Mouse (Mus musculus): ENCODE results near the gene Aldh4a1. TPM values are rescaled to one million over a fixed set of nuclear protein-coding genes. Genes with fewer than 3 reads are reported as not detected.

The Aldh4a1 gene
- polyA plus RNA-seq, 1 experiment from 2014 or later, result 15.4 TPM

DNA sequence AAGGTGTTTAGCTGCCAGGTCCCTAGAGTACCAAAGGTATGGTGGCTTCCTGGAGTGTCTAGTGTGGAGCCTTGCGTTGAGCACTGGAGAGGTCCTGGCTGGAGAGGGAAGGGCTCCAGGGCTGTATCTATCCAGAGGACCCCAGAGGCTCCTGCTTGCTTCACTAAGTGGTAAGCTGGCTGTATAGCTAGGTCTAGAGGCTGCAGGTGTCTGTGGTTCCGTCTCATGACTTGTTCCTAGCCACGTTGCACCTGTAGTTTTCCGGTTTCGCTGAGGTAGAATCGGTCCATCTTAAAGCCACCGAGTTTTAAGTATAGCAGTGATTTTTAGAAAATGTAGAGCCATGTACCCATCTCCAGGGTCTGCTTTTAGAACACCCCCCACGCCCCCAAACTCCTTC is 44.3 kb upstream of the Aldh4a1 start:
- ATAC-seq (ENCODE audit: insufficient number of reproducible peaks, low FRiP score, low TSS enrichment, low read depth), result no peak
- no peak overlapping the region for H3K4me2 ChIP-seq (ENCODE audit: low read depth, severe bottlenecking)
- no peaks in the 10 kb centered on the region for H3K36me3 ChIP-seq (ENCODE audit: control insufficient read depth, insufficient read depth, low read length)
- H3K27me3 ChIP-seq (ENCODE audit: control insufficient read depth, insufficient read depth, low read length), result no peaks in the 10 kb centered on the region
- no peak overlapping the region for H3K4me3 ChIP-seq (ENCODE audit: low read depth, low read length)
- no peak overlapping the region for H3K27ac ChIP-seq (replicated peaks; ENCODE audit: low read depth, low read length)
- 91% methylated on average over 8 of the region's 8 CpGs for WGBS
- H3K9ac ChIP-seq (ENCODE audit: low read length), result no peak overlapping the region
- no peaks in the 10 kb centered on the region for H3K9me3 ChIP-seq (ENCODE audit: control insufficient read depth, low read length)
- H3K4me1 ChIP-seq (ENCODE audit: control insufficient read depth, insufficient read depth, low read length), result peaks cover 62% of the 10 kb centered on the region
- DNase-seq (ENCODE audit: low spot score), result no peak

DNA sequence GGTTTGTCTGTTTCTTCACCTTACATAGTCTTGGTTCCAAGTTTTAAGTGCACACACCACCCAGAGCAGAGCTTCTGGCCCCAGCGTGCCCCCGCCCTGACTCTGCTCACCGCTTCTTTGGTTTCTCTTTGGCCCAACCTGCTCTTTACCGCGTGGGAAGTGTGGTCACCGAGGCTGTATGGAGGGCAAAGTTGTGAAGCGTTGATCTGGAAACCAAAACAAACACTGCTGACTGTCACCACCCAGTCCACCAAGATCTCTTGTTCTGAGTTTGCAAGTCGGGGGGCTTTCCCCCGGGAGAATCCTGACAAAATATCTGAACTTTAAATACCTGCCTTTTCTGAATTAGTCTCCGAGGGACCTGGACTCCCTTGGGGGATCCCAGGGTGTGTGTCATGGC is 43.7 kb upstream of the Aldh4a1 start:
- ATAC-seq (ENCODE audit: insufficient number of reproducible peaks, low FRiP score, low TSS enrichment, low read depth) (no peak), DNase-seq (ENCODE audit: low spot score) (no peak)
- Histone ChIP-seq H3K27ac (replicated peaks; ENCODE audit: low read depth, low read length) (no peak overlapping the region), H3K9ac (ENCODE audit: low read length) (0 out of 2 replicates have a peak overlapping the region, but pooled peaks have one; percentile 5), H3K4me1 (ENCODE audit: control insufficient read depth, insufficient read depth, low read length) (peaks cover 59% of the 10 kb centered on the region), H3K4me3 (ENCODE audit: low read depth, low read length) (no peak overlapping the region), H3K27me3 (ENCODE audit: control insufficient read depth, insufficient read depth, low read length) (no peaks in the 10 kb centered on the region), H3K9me3 (ENCODE audit: control insufficient read depth, low read length) (no peaks in the 10 kb centered on the region), H3K36me3 (ENCODE audit: control insufficient read depth, insufficient read depth, low read length) (no peaks in the 10 kb centered on the region), H3K4me2 (ENCODE audit: low read depth, severe bottlenecking) (no peak overlapping the region)
- WGBS, result 68% methylated on average over 10 of the region's 10 CpGs

DNA sequence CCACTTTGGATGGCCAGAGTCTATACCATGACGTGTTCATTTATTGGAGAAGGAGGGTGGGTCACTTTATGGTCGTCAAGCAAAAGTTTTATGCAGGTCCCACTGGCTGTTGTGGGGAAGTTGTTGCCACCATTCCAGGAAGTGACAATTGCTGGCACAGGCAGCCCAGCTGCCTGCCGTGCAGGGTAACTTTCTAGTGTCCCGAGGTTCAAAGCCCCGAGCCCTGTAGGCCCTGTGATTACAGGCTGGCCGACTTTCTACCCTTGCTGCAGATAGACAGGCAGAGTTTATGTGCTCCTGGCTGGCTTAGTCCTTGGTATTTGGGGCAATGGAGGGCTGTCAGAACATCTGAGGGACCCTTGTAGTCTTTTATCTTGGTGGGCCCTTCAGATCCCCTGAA is 43.2 kb upstream of the Aldh4a1 start:
- Histone ChIP-seq H3K4me1 (ENCODE audit: control insufficient read depth, insufficient read depth, low read length) (peaks cover 58% of the 10 kb centered on the region), H3K9me3 (ENCODE audit: control insufficient read depth, low read length) (no peaks in the 10 kb centered on the region), H3K9ac (ENCODE audit: low read length) (no peak overlapping the region), H3K4me2 (ENCODE audit: low read depth, severe bottlenecking) (no peak overlapping the region), H3K4me3 (ENCODE audit: low read depth, low read length) (no peak overlapping the region), H3K27ac (replicated peaks; ENCODE audit: low read depth, low read length) (0 out of 2 replicates have a peak overlapping the region, but pooled peaks have one; percentile 76), H3K36me3 (ENCODE audit: control insufficient read depth, insufficient read depth, low read length) (no peaks in the 10 kb centered on the region), H3K27me3 (ENCODE audit: control insufficient read depth, insufficient read depth, low read length) (no peaks in the 10 kb centered on the region)
- DNase-seq (ENCODE audit: low spot score) (no peak), ATAC-seq (ENCODE audit: insufficient number of reproducible peaks, low FRiP score, low TSS enrichment, low read depth) (no peak)
- 34% methylated on average over 6 of the region's 6 CpGs for WGBS

DNA sequence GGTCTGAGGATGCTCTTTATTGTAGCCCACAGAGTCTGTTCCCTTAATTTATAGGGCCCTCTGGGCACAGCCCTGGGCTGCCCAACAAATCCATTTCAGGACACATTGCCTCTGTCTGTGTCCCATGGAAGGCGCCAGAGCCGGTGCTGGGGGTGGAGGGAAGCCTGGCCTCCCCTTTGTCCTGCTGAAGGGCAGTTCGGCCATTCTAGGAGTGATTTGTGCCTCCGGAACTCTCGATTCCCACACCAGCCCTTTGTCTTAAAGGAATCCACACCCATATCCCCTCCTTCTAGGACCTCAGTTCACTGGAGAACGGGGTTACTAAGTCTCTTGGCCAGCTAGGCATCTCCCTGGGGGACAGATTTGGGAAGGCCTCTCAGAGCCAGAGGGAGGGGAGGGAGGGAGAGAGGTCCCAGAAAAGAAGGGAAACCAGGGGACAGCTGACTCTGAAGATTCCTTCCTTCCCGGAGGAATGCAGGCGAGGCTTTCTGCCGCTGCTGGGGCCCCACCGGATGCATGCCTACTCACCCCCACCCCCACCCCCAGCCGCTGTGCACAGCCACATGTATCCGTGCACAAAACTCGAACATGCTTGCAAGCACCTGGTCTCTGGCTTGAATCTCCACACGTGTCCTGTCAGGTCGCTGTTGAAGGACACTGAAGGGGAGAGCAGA is 41.9 kb upstream of the Aldh4a1 start:
- Histone ChIP-seq H3K9me3 (ENCODE audit: control insufficient read depth, low read length) (no peaks in the 10 kb centered on the region), H3K4me3 (ENCODE audit: low read depth, low read length) (peak overlapping the region; percentile 14; the same call in 1 of the 2 replicates), H3K4me1 (ENCODE audit: control insufficient read depth, insufficient read depth, low read length) (peaks cover 59% of the 10 kb centered on the region), H3K36me3 (ENCODE audit: control insufficient read depth, insufficient read depth, low read length) (no peaks in the 10 kb centered on the region), H3K27me3 (ENCODE audit: control insufficient read depth, insufficient read depth, low read length) (no peaks in the 10 kb centered on the region), H3K4me2 (ENCODE audit: low read depth, severe bottlenecking) (peak overlapping the region; percentile 18), H3K9ac (ENCODE audit: low read length) (peak overlapping the region; percentile 51), H3K27ac (replicated peaks; ENCODE audit: low read depth, low read length) (peak overlapping the region; percentile 76)
- ATAC-seq (ENCODE audit: insufficient number of reproducible peaks, low FRiP score, low TSS enrichment, low read depth) (no peak), DNase-seq (ENCODE audit: low spot score) (peak; percentile 73)
- 4% methylated on average over 15 of the region's 15 CpGs for WGBS

DNA sequence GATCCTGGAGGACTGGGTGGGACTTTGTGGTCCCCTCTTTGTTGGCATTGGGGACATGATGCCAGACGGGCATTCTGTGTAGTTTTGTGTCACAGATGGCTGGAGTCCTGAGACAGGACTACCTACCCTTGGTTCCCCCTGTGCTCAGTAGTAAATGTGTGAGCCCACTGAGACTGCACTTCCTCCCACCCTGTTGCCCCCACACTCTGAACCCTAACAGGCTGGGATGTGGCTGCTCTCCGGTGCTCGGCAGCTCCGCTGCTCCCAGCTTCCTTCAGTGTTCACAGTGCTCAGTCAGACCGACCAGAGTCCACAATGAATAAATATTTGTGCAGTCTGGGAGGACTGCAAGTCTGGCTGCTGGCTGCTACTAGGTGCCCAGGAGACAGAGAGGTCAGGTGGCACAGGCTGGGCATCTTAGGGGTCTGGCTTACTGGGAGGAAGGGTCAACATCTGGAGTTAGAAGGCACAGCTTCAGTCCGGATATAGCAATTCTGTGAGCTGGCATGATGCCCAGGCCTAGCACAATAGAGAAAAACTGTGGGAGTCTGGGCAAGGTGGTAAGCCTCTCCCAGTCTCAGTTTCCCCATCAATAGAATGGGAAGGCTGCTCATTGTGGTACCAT is 41.1 kb upstream of the Aldh4a1 start:
- ATAC-seq (ENCODE audit: insufficient number of reproducible peaks, low FRiP score, low TSS enrichment, low read depth) (no peak), DNase-seq (ENCODE audit: low spot score) (no peak)
- H3K4me1 ChIP-seq (ENCODE audit: control insufficient read depth, insufficient read depth, low read length), result peaks cover 51% of the 10 kb centered on the region
- no peaks in the 10 kb centered on the region for H3K27me3 ChIP-seq (ENCODE audit: control insufficient read depth, insufficient read depth, low read length)
- peak overlapping the region; percentile 51 for H3K9ac ChIP-seq (ENCODE audit: low read length)
- peak overlapping the region; percentile 18 for H3K4me2 ChIP-seq (ENCODE audit: low read depth, severe bottlenecking)
- H3K4me3 ChIP-seq (ENCODE audit: low read depth, low read length), result no peak overlapping the region
- peak overlapping the region; percentile 76 for H3K27ac ChIP-seq (replicated peaks; ENCODE audit: low read depth, low read length)
- no peaks in the 10 kb centered on the region for H3K9me3 ChIP-seq (ENCODE audit: control insufficient read depth, low read length)
- 54% methylated on average over 6 of the region's 6 CpGs for WGBS
- no peaks in the 10 kb centered on the region for H3K36me3 ChIP-seq (ENCODE audit: control insufficient read depth, insufficient read depth, low read length)

DNA sequence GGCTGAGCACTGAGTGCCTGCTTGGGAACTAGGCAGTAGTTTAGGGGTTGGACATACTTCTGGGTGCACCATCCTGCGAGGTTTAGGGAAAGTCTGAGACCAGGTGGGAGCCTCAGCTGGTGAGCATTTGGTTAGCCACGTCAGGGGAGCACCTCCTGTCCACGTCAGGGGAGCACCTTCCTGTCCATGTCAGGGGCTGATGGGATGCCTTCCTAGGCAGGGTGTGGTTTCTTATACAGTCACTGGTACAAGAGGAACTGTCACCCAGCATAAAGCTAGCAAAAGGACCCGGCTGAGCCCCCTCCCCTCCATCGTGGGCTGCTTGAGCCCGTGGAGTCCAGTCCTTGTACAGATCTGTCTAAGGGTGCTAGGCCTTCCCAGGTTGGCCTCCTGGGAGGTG is 40.3 kb upstream of the Aldh4a1 start:
- Histone ChIP-seq H3K4me3 (ENCODE audit: low read depth, low read length) (no peak overlapping the region), H3K9me3 (ENCODE audit: control insufficient read depth, low read length) (no peaks in the 10 kb centered on the region), H3K9ac (ENCODE audit: low read length) (peak overlapping the region; percentile 40; the same call in 1 of the 2 replicates), H3K4me1 (ENCODE audit: control insufficient read depth, insufficient read depth, low read length) (peaks cover 47% of the 10 kb centered on the region), H3K36me3 (ENCODE audit: control insufficient read depth, insufficient read depth, low read length) (no peaks in the 10 kb centered on the region), H3K27me3 (ENCODE audit: control insufficient read depth, insufficient read depth, low read length) (no peaks in the 10 kb centered on the region), H3K4me2 (ENCODE audit: low read depth, severe bottlenecking) (no peak overlapping the region), H3K27ac (replicated peaks; ENCODE audit: low read depth, low read length) (no peak overlapping the region)
- ATAC-seq (ENCODE audit: insufficient number of reproducible peaks, low FRiP score, low TSS enrichment, low read depth) (no peak), DNase-seq (ENCODE audit: low spot score) (no peak)
- WGBS, result 83% methylated on average over 6 of the region's 6 CpGs

DNA sequence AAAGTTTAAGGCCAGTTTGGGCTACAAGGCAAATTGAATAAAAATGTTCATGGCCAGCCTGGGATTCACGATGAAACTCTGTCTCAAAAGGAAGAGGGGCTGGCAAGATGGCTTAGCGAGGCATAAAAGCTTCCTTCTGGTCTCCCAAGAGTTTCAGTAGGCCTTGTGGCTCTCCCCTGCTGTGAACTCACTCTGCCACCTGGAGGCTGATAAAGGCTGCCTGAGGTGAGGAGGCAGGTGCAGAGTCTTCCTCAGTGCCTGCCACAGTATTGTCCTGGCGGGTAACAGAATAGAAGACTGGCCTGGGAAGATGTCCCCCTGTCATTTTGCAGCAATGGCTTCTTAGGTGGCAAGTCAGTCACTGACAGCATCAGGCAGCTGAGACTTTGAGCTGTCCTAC is 39.8 kb upstream of the Aldh4a1 start:
- DNase-seq (ENCODE audit: low spot score) (no peak), ATAC-seq (ENCODE audit: insufficient number of reproducible peaks, low FRiP score, low TSS enrichment, low read depth) (no peak)
- H3K27me3 ChIP-seq (ENCODE audit: control insufficient read depth, insufficient read depth, low read length), result no peaks in the 10 kb centered on the region
- H3K27ac ChIP-seq (replicated peaks; ENCODE audit: low read depth, low read length), result no peak overlapping the region
- peaks cover 53% of the 10 kb centered on the region for H3K4me1 ChIP-seq (ENCODE audit: control insufficient read depth, insufficient read depth, low read length)
- 56% methylated on average over 3 of the region's 3 CpGs for WGBS
- no peak overlapping the region for H3K4me2 ChIP-seq (ENCODE audit: low read depth, severe bottlenecking)
- no peak overlapping the region for H3K9ac ChIP-seq (ENCODE audit: low read length)
- H3K36me3 ChIP-seq (ENCODE audit: control insufficient read depth, insufficient read depth, low read length), result no peaks in the 10 kb centered on the region
- no peak overlapping the region for H3K4me3 ChIP-seq (ENCODE audit: low read depth, low read length)
- H3K9me3 ChIP-seq (ENCODE audit: control insufficient read depth, low read length), result no peaks in the 10 kb centered on the region

DNA sequence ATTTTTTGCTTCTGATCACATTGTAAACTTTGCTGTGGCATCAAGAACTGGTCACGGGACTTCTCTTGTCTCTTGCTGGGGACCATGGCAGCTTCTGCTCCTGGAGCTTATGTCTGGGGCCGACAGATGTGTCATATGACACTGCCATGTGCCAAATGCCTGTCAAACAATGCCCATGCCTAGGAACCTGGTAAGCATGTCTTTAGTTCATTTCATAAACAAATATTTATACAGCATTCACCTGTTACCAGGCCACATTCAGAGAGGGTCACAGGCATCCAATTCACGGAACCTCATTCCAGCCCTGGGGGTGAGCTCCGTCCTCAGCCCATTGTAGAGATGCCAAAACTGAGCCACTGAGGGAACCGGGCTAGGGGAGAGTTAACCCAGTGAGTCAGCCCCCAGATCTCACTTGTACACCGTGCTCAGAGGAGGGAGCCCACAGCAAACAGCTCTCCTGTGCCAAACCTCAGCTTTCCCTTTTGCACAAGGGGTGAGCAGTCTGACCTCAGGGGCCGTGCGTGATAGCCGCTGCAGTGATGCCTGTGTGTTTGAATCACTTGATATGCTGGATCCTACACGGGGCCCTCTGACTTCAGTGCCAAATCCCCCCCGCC is 38.9 kb upstream of the Aldh4a1 start:
- no peak overlapping the region for H3K4me2 ChIP-seq (ENCODE audit: low read depth, severe bottlenecking)
- ATAC-seq (ENCODE audit: insufficient number of reproducible peaks, low FRiP score, low TSS enrichment, low read depth), result no peak
- 81% methylated on average over 11 of the region's 11 CpGs for WGBS
- no peak overlapping the region for H3K4me3 ChIP-seq (ENCODE audit: low read depth, low read length)
- H3K9me3 ChIP-seq (ENCODE audit: control insufficient read depth, low read length), result no peaks in the 10 kb centered on the region
- no peak for DNase-seq (ENCODE audit: low spot score)
- H3K27me3 ChIP-seq (ENCODE audit: control insufficient read depth, insufficient read depth, low read length), result no peaks in the 10 kb centered on the region
- no peak overlapping the region for H3K27ac ChIP-seq (replicated peaks; ENCODE audit: low read depth, low read length)
- peaks cover 53% of the 10 kb centered on the region for H3K4me1 ChIP-seq (ENCODE audit: control insufficient read depth, insufficient read depth, low read length)
- no peaks in the 10 kb centered on the region for H3K36me3 ChIP-seq (ENCODE audit: control insufficient read depth, insufficient read depth, low read length)
- H3K9ac ChIP-seq (ENCODE audit: low read length), result no peak overlapping the region
